Mouse (Mus musculus) stomach, embryonic 14.5 days (tissue): ENCODE results near the gene Fubp1. TPM values are rescaled to one million over a fixed set of nuclear protein-coding genes. Genes with fewer than 3 reads are reported as not detected.

ENCODE experiments used
- ATAC-seq: fragments of 200-750 bp; cut with Nextera tagmentation; 2 replicates; pipeline ENCODE4 v1.8.0; 2017; ENCODE audit warnings: low read depth, moderate TSS enrichment; ENCODE audit not compliant: insufficient number of reproducible peaks, insufficient read depth, low FRiP score
- H3K27ac ChIP-seq: fragments of 300-500 bp; sonication (generic); 2 replicates; pipeline ENCODE4 v1.5.1; 2014; ENCODE audit warnings: mild to moderate bottlenecking, low read length, moderate library complexity, mixed read lengths
- H3K27me3 ChIP-seq: fragments of 300-500 bp; sonication (generic); 2 replicates; pipeline ENCODE4 v1.6.1; 2014; ENCODE audit warnings: low read length, control low read depth, mixed read lengths; ENCODE audit not compliant: control insufficient read depth, insufficient read depth
- H3K36me3 ChIP-seq: fragments of 300-500 bp; sonication (generic); 2 replicates; pipeline ENCODE4 v1.6.1; 2014; ENCODE audit warnings: mild to moderate bottlenecking, control low read depth, low read length, moderate library complexity, mixed read lengths; ENCODE audit not compliant: control insufficient read depth, insufficient read depth
- H3K4me1 ChIP-seq: fragments of 300-500 bp; sonication (generic); 2 replicates; pipeline ENCODE4 v1.6.1; 2014; ENCODE audit warnings: low read length, control low read depth, mixed read lengths; ENCODE audit not compliant: control insufficient read depth, insufficient read depth
- H3K4me2 ChIP-seq: fragments of 300-500 bp; sonication (generic); replicated peaks from 2 replicates; pipeline ENCODE4 v1.6.1; 2014; ENCODE audit warnings: low read depth, low read length, control low read depth
- H3K4me3 ChIP-seq: fragments of 300-500 bp; sonication (generic); 2 replicates; pipeline ENCODE4 v1.5.1; 2014; ENCODE audit warnings: low read depth, low read length, control low read depth
- H3K9ac ChIP-seq: fragments of 300-500 bp; sonication (generic); replicated peaks from 2 replicates; pipeline ENCODE4 v1.6.1; 2014; ENCODE audit warnings: low read depth, mild to moderate bottlenecking, control low read depth, low read length, moderate library complexity, mixed read lengths
- H3K9me3 ChIP-seq: fragments of 300-500 bp; sonication (generic); 2 replicates; pipeline ENCODE4 v1.6.1; 2016; ENCODE audit warnings: low read depth, low read length, control low read depth; ENCODE audit not compliant: control insufficient read depth
- WGBS: fragments of 180-500 bp; shearing (Covaris S2); extraction: QIAGEN DNeasy Blood & Tissue Kit; methylation state at CpG from one replicate; pipeline ENCODE4 v1.1.7; 2014; 5-methylcytosine and 5-hydroxymethylcytosine counted together
- polyA plus RNA-seq: library from polyadenylated mRNA; unstranded; fragments of >200 nt; fragmentation: Nextera tagmentation; extraction: Ambion mirVana; gene quantifications from 2 replicates; pipeline ENCODE4 v1.2.1, GENCODE M21; 2014

Gene Fubp1
- 252 and 265 TPM in 2 replicates for polyA plus RNA-seq

DNA sequence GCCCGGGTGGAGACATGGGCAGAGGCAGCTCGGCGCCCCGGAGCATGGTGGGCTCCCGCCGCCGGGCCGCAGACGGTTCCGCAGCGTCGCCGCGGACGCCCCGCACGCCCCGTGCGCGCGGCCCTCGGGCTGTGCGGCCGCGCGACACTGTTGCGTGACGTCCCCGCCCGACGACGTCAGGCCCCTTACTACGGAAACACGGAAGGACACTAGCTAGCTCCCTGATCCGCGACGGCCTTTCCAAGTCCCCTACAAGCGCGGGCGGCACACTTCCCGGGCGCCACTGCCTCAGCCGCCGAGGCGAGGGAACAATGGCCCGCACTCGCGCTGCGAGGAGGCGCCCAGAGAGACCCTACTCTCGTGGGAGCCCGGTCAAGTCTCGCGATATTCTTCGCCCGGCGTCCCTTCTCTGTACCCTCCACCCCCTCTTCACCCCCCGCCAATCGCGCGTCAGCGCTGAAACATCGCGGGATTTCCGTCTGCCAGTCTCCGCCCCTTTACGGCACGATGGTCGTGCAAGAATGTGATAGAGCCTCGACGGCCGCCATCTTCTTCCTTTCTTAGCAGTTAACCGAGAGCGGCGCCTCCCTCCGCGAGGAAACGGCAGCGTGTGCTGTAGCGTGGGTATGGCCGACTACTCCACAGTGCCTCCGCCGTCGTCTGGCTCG is at the start of gene Fubp1, which contains the start of gene Dnajb4:
TSS of gene Fubp1 (plus strand) at position 456 of the 668 bp plus-strand sequence.
TSS of gene Dnajb4 (minus strand) at position 336 of the 668 bp plus-strand sequence.
- ATAC-seq: peak; percentile 96
- H3K27ac ChIP-seq: peak within 1 kb of the TSS; percentile 100
- H3K36me3 ChIP-seq: 0 out of 2 replicates have a peak, but pooled peaks cover 1% of the 10 kb centered on the region
- H3K9me3 ChIP-seq: no peaks in the 10 kb centered on the region
- H3K4me1 ChIP-seq: peaks cover 14% of the 10 kb centered on the region
- under 1% methylated on average over 84 of the region's 85 CpGs for WGBS
- H3K4me2 ChIP-seq: peak within 1 kb of the TSS; percentile 92
- no peaks in the 10 kb centered on the region for H3K27me3 ChIP-seq
- H3K9ac ChIP-seq: peak within 1 kb of the TSS; percentile 99
- H3K4me3 ChIP-seq: peak within 1 kb of the TSS; percentile 88

DNA sequence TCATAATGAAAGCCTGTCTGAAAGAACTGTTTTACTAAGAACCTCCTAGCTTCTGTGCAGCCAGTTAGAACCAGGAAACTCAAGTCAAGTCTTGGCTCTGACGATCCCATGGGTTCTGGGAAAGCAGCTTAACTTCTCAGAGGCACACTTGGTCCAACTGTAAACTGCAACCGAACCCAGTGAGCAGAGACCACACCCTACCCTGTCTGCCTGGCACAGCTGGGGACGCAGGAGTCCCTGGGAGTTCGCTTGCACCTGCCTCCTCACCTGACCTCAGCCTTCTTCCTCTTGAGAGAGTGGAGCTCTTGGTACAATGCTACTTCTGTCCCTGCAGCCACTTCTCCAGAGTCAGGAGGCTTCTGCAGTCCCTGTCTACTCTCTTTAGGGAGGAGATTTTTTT is 49.6 kb upstream of the Fubp1 start:
- no peak overlapping the region for H3K4me3 ChIP-seq
- H3K27me3 ChIP-seq: no peaks in the 10 kb centered on the region
- H3K9ac ChIP-seq: no peak overlapping the region
- ATAC-seq: no peak
- no peaks in the 10 kb centered on the region for H3K36me3 ChIP-seq
- no peak overlapping the region for H3K27ac ChIP-seq
- no peaks in the 10 kb centered on the region for H3K9me3 ChIP-seq
- H3K4me1 ChIP-seq: no peaks in the 10 kb centered on the region
- 44% methylated on average over 4 of the region's 4 CpGs for WGBS
- no peak overlapping the region for H3K4me2 ChIP-seq

DNA sequence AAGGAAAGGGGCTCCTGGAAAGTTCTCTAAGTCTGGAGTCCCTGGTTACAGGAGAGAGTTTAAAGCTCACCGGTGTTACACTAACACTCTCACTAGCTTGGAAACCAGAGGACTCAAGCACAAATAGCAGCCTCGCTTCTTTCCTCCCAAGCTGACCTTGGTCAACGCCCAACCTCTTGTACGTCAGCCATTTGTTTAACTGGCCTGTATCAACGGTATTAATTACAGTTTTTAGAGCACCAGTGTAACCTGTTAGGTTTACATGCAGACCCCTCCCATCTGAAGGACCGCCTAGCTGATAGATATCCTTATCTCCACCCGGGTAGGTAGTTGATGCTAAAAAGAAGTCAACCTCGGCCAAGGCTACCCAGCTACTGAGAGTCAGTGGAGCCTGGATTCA is 46.9 kb upstream of the Fubp1 start:
- Histone ChIP-seq H3K36me3 (no peaks in the 10 kb centered on the region), H3K9ac (no peak overlapping the region), H3K4me3 (no peak overlapping the region), H3K4me2 (no peak overlapping the region), H3K9me3 (no peaks in the 10 kb centered on the region), H3K4me1 (0 out of 2 replicates have a peak, but pooled peaks cover 5% of the 10 kb centered on the region), H3K27me3 (no peaks in the 10 kb centered on the region), H3K27ac (no peak overlapping the region)
- no peak for ATAC-seq
- WGBS: 67% methylated on average over 8 of the region's 8 CpGs

DNA sequence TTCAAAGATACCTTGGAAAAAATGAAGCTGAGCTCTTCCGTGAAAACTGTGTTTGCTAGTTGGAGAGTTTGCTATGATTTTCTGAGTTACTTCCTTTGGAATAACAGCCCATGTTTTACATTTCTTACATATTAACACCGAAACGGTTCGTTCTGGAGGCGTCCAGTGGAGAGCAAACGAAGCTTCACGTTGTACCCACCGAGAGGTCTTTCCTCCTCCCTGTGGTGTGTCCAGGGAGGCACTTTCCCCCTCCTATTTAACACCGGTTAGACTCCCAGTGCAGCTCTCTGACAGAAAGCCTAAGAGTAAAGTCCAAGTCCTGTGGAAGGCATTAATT is 45.2 kb upstream of the Fubp1 start:
- Histone ChIP-seq H3K4me3 (peak overlapping the region; percentile 47), H3K27me3 (no peaks in the 10 kb centered on the region), H3K27ac (peak overlapping the region; percentile 29; the same call in 1 of the 2 replicates), H3K36me3 (no peaks in the 10 kb centered on the region), H3K4me1 (0 out of 2 replicates have a peak, but pooled peaks cover 5% of the 10 kb centered on the region), H3K9me3 (no peaks in the 10 kb centered on the region), H3K4me2 (peak overlapping the region; percentile 97), H3K9ac (no peak overlapping the region; the same call in 1 of the 2 replicates)
- 45% methylated on average over 9 of the region's 9 CpGs for WGBS
- 0 out of 2 replicates have a peak, but pooled peaks have one; percentile 10 for ATAC-seq

DNA sequence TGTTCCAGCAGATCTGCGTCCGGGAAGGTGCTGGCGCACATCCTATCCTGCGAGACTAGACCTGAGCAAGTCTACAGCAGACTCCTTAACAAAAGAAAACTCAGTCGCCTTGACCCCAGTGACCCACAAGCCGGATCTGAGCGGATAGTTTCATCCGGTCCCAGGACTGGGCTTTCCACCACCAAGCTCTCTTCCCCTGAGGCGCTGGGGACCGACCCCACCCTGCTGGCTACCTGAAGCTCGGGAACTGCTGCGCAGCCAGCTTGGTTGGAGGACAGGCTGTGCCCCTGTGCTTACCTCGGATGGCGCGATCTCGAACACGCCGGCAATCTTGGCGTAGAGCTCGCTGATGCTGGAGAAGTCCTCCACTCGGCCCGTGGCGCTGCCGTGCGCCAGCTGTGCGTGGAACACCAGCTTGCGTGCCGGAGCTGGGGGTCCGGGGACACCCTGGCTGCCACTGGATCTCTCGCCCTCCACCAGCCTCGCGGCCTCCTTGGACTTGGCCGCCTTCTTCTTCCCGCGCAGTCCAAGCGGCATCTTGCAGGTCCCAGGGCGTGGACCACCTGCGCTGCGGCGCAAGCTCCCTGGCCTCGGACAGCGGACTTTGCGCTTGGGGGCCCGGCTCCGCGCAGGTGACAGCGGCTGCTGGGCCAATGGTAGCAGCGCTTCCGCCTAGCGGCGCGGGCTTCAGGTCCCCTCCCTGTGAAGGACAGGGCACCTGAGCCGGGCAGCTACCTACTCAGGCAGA is 44.7 kb upstream of the Fubp1 start:
- Histone ChIP-seq H3K27ac (peak overlapping the region; percentile 29; the same call in 1 of the 2 replicates), H3K4me3 (peak overlapping the region; percentile 47), H3K4me1 (0 out of 2 replicates have a peak, but pooled peaks cover 5% of the 10 kb centered on the region), H3K9ac (peak overlapping the region; percentile 28; the same call in 1 of the 2 replicates), H3K36me3 (no peaks in the 10 kb centered on the region), H3K9me3 (no peaks in the 10 kb centered on the region), H3K4me2 (peak overlapping the region; percentile 97), H3K27me3 (no peaks in the 10 kb centered on the region)
- 3% methylated on average over 53 of the region's 53 CpGs for WGBS
- peak; percentile 80 for ATAC-seq

DNA sequence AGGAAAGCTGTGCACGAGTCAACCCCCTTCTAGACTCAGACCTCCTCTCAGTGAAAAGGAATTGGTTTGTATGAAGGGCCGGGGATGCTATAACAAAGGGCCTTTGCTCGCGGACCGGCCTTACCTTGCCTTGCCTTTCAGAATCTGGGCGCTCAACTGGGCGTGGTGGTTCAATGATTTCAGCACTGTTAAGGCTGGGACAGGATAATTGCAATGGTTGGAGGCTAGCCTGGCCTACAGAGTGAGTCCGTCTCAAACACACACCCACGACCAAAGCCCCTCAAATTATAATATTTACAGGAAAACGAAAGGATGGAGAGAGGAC is 44.2 kb upstream of the Fubp1 start, which contains the start of gene Gipc2:
TSS of gene Gipc2 (minus strand) at position 132 of the 325 bp plus-strand sequence.
- H3K27me3 ChIP-seq: no peaks in the 10 kb centered on the region
- H3K36me3 ChIP-seq: no peaks in the 10 kb centered on the region
- WGBS: 19% methylated on average over 10 of the region's 10 CpGs
- no peaks in the 10 kb centered on the region for H3K9me3 ChIP-seq
- H3K4me3 ChIP-seq: peak within 1 kb of the TSS; percentile 47
- 0 out of 2 replicates have a peak, but pooled peaks cover 7% of the 10 kb centered on the region for H3K4me1 ChIP-seq
- ATAC-seq: peak; percentile 21; the same call in 1 of the 2 replicates
- peak within 1 kb of the TSS; percentile 29; the same call in 1 of the 2 replicates for H3K27ac ChIP-seq
- peak within 1 kb of the TSS; percentile 97 for H3K4me2 ChIP-seq
- peak within 1 kb of the TSS; percentile 28; the same call in 1 of the 2 replicates for H3K9ac ChIP-seq

DNA sequence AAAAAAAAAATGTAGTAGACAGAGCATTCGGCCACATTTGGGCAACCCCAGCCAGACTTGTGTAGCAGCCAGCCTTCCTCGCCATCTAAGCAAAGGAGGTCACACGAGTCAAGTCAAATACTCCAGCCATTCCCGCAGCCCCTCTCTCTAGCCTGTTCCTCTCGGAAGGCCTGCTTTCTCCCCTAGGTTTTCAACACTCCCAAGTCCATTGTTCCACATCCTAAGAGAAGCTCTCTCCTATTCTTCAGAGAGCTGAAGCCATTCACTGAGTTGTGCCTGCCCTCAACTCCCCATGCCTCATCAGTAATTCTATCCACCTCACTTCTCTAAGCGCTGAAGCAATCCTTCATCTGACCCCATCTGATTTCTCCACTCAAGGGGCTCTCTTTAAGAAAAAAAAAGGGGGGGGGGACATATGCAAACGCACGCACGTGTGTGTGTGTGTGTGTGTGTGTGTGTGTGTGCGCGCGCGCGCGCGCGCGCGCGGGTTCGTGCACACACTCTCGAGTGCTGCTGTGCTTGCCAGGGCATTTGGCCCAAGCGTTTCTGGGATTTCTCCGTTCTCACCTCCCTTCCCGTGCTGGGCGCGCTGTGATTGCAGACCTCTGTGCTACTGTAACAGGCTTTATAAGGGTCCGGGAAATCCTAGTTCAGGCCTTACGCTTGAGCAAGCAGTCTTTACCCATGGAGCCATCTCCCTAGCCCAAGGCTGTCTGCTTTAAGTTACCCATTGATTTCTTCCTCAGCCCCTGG is 43.3 kb upstream of the Fubp1 start:
- ATAC-seq: no peak
- Histone ChIP-seq H3K27me3 (no peaks in the 10 kb centered on the region), H3K27ac (no peak overlapping the region), H3K4me1 (peaks cover 13% of the 10 kb centered on the region; the same call in 1 of the 2 replicates), H3K4me3 (peak overlapping the region; percentile 9; the same call in 1 of the 2 replicates), H3K9ac (no peak overlapping the region), H3K9me3 (no peaks in the 10 kb centered on the region), H3K4me2 (peak overlapping the region; percentile 35), H3K36me3 (no peaks in the 10 kb centered on the region)
- 22% methylated on average over 29 of the region's 29 CpGs for WGBS

DNA sequence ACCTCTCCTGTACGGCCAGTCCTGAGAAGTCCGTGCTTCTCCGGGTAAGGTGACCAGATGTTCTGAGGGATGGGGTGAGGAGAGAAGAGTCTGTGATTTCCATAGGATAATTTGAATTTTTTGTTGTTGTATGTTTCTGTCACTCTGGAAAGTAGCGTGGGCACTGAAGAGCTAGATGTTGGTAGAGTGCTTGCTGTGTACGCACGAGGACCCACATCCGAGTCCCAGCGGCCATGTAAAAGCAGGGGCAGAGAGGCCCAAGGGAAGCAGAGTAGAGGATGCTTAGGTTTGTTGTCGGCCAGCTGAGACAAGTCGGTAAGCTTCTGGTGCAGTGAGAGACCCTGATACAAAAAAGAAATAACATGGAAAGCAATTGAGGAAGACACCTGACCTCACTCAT is 42.2 kb upstream of the Fubp1 start:
- no peaks in the 10 kb centered on the region for H3K9me3 ChIP-seq
- no peaks in the 10 kb centered on the region for H3K27me3 ChIP-seq
- H3K27ac ChIP-seq: no peak overlapping the region
- H3K36me3 ChIP-seq: no peaks in the 10 kb centered on the region
- H3K4me2 ChIP-seq: no peak overlapping the region
- no peak overlapping the region for H3K9ac ChIP-seq
- H3K4me1 ChIP-seq: peaks cover 16% of the 10 kb centered on the region; the same call in 1 of the 2 replicates
- ATAC-seq: no peak
- H3K4me3 ChIP-seq: no peak overlapping the region
- 92% methylated on average over 10 of the region's 10 CpGs for WGBS
